Mouse (Mus musculus): ENCODE results near the gene Slc16a11. TPM values are rescaled to one million over a fixed set of nuclear protein-coding genes. Genes with fewer than 3 reads are reported as not detected.

The Slc16a11 gene
- polyA plus RNA-seq, 1 experiment from 2014 or later, result 3.6 TPM

DNA sequence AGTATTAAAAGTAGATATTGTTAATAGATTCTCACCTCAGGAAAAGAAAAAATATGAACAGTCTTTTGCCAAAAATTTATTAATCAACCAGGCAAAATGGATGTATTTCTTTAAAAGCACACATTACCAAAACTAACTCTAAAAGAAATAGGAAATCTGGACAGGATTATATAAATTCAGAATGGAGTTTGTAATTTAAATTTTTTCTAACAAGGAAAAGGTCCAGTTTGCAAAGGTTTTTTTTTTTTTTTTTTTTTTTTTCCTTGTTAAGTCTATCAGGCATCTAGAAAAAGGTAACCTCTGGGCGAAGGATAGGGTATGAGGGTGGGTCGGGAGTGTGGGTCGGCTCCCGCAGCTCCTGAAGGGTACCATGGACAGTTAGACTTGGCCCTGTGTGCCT lies 32.1 kb upstream of the Slc16a11 start:
- H3K9me3 ChIP-seq (ENCODE audit: control insufficient read depth), result no peaks in the 10 kb centered on the region
- no peak overlapping the region for H3K4me2 ChIP-seq (replicated peaks; ENCODE audit: low read depth)
- H3K27me3 ChIP-seq (replicated peaks; ENCODE audit: control insufficient read depth, insufficient read depth, low read length), result no peaks in the 10 kb centered on the region
- H3K4me1 ChIP-seq (replicated peaks; ENCODE audit: control insufficient read depth, insufficient read depth, low read length), result no peaks in the 10 kb centered on the region
- no peak for TF ChIP-seq CTCF (IDR thresholded peaks at IDR 0.05; ENCODE audit: low read depth)
- no peak overlapping the region for H3K9ac ChIP-seq (ENCODE audit: low read depth, low read length)
- H3K36me3 ChIP-seq (ENCODE audit: control insufficient read depth, insufficient read depth), result no peaks in the 10 kb centered on the region
- no peak for ATAC-seq
- 98% methylated on average over 4 of the region's 4 CpGs for WGBS
- H3K27ac ChIP-seq (ENCODE audit: low read depth, low read length), result no peak overlapping the region
- H3K4me3 ChIP-seq (ENCODE audit: low read depth, low read length), result no peak overlapping the region

DNA sequence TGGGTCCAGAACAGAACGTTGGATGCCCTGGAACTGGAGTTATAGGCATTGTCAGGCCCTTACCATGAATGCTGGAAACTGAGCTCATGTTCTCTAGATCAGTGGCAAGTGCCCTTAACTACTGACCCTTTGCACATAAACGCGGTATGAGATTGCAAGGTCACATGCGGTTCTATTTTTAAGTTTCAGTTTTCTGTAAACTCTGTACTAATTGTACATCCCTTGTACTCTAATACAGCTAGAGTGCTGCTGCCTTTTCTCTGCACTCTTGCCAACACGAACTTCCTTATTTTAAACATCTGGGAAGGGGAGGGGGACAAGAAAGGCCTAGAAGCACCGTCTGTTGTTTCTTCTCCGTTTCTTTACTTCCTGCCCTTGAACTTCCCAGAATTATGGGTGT lies 27.4 kb upstream of the Slc16a11 start:
- Histone ChIP-seq H3K9ac (ENCODE audit: low read depth, low read length) (no peak overlapping the region), H3K4me1 (replicated peaks; ENCODE audit: control insufficient read depth, insufficient read depth, low read length) (no peaks in the 10 kb centered on the region), H3K9me3 (ENCODE audit: control insufficient read depth) (no peaks in the 10 kb centered on the region), H3K27me3 (replicated peaks; ENCODE audit: control insufficient read depth, insufficient read depth, low read length) (no peaks in the 10 kb centered on the region), H3K4me3 (ENCODE audit: low read depth, low read length) (no peak overlapping the region), H3K4me2 (replicated peaks; ENCODE audit: low read depth) (no peak overlapping the region), H3K36me3 (ENCODE audit: control insufficient read depth, insufficient read depth) (no peaks in the 10 kb centered on the region), H3K27ac (ENCODE audit: low read depth, low read length) (no peak overlapping the region)
- WGBS, result 50% methylated on average over 7 of the region's 7 CpGs
- TF ChIP-seq CTCF (IDR thresholded peaks at IDR 0.05; ENCODE audit: low read depth), result no peak
- no peak for ATAC-seq

DNA sequence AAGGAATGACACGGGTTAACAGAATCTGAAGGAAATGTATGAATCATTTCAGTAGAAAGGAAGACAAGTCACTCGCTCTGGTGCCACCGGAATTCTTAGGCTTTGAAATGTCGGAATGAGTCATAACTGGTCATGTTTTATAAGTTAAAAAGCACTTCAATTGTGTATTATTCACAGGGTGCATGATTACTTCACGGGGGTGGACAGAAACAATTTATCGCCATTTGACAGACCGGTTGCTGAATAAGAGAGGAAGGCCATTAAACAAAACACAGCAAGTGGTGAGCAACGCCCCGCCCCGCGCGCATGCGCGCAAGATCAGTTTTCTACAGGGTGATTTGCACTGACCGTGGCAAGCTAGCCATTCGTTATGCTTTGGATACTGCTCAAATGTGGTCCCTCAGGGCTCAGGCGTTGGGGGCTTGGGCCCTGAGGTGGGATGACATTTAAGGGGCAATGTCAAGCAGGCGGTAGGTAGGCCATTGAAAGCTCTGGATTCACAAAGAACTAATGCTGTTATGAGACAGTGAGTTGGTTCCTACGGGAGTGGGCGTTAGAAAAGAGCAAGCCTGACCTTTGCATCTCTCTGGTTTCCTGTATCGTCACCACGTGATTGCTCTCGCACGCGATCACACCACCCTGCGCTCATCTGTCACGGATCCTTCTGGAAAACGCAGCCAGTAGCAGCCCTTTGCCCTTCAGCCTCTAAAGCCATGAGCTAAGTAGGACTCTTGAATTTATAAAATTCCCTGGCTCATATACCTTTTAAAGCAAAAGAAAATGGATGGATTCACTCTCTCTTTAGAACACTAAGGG lies 23.0 kb upstream of the Slc16a11 start:
- 84% methylated on average over 28 of the region's 28 CpGs for WGBS
- Histone ChIP-seq H3K4me2 (replicated peaks; ENCODE audit: low read depth) (no peak overlapping the region), H3K4me1 (replicated peaks; ENCODE audit: control insufficient read depth, insufficient read depth, low read length) (no peaks in the 10 kb centered on the region), H3K27me3 (replicated peaks; ENCODE audit: control insufficient read depth, insufficient read depth, low read length) (no peaks in the 10 kb centered on the region), H3K9me3 (ENCODE audit: control insufficient read depth) (no peaks in the 10 kb centered on the region), H3K36me3 (ENCODE audit: control insufficient read depth, insufficient read depth) (no peaks in the 10 kb centered on the region), H3K4me3 (ENCODE audit: low read depth, low read length) (no peak overlapping the region), H3K9ac (ENCODE audit: low read depth, low read length) (no peak overlapping the region), H3K27ac (ENCODE audit: low read depth, low read length) (no peak overlapping the region)
- ATAC-seq, result no peak
- TF ChIP-seq CTCF (IDR thresholded peaks at IDR 0.05; ENCODE audit: low read depth), result no peak

DNA sequence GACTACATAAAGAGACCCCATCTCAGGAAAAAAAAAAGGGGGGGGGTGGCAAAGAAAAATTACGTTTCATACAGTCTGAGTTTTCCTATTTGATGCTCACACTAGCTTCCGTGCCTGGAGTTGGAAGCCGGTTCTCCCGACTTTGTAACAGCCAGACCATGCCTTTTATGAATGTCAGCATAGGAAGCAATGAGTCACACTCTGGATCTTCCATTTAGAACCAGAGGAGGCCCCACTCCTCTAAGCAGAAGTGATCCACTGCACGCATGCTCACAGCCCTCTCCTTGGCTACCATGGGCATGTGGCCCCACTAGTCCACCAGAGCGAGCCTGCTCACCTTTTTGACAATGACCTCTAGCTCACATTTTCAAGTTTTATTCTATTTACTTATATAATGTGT lies 21.4 kb upstream of the Slc16a11 start:
- Histone ChIP-seq H3K27me3 (replicated peaks; ENCODE audit: control insufficient read depth, insufficient read depth, low read length) (no peaks in the 10 kb centered on the region), H3K36me3 (ENCODE audit: control insufficient read depth, insufficient read depth) (no peaks in the 10 kb centered on the region), H3K4me3 (ENCODE audit: low read depth, low read length) (no peak overlapping the region), H3K27ac (ENCODE audit: low read depth, low read length) (no peak overlapping the region), H3K9me3 (ENCODE audit: control insufficient read depth) (no peaks in the 10 kb centered on the region), H3K9ac (ENCODE audit: low read depth, low read length) (no peak overlapping the region), H3K4me2 (replicated peaks; ENCODE audit: low read depth) (no peak overlapping the region), H3K4me1 (replicated peaks; ENCODE audit: control insufficient read depth, insufficient read depth, low read length) (no peaks in the 10 kb centered on the region)
- TF ChIP-seq CTCF (IDR thresholded peaks at IDR 0.05; ENCODE audit: low read depth), result no peak
- 69% methylated on average over 6 of the region's 6 CpGs for WGBS
- ATAC-seq, result no peak

DNA sequence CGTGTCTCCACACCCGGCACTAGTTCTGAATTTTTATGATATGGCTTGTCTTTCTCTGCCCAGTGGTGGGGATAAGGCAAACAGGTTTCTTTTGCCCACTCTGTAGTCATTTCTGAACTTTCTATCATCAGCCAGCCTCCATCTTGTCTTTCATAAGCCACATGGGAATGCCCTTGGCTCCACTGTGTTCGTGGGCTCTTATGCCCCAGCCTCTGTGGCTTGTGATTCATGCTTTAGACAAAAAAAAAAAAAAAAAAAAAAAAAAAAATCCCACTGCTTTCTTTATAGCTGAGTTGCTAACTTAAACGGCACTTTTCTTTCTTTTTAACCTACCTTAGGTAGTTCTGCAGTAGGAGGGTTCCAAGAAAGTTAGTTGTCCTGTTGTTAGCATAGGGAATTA lies 20.4 kb upstream of the Slc16a11 start:
- H3K27ac ChIP-seq (ENCODE audit: low read depth, low read length), result no peak overlapping the region
- H3K4me2 ChIP-seq (replicated peaks; ENCODE audit: low read depth), result no peak overlapping the region
- no peaks in the 10 kb centered on the region for H3K4me1 ChIP-seq (replicated peaks; ENCODE audit: control insufficient read depth, insufficient read depth, low read length)
- no peak for TF ChIP-seq CTCF (IDR thresholded peaks at IDR 0.05; ENCODE audit: low read depth)
- H3K9me3 ChIP-seq (ENCODE audit: control insufficient read depth), result no peaks in the 10 kb centered on the region
- H3K27me3 ChIP-seq (replicated peaks; ENCODE audit: control insufficient read depth, insufficient read depth, low read length), result no peaks in the 10 kb centered on the region
- 71% methylated on average over 4 of the region's 4 CpGs for WGBS
- no peaks in the 10 kb centered on the region for H3K36me3 ChIP-seq (ENCODE audit: control insufficient read depth, insufficient read depth)
- H3K9ac ChIP-seq (ENCODE audit: low read depth, low read length), result no peak overlapping the region
- H3K4me3 ChIP-seq (ENCODE audit: low read depth, low read length), result no peak overlapping the region
- no peak for ATAC-seq

DNA sequence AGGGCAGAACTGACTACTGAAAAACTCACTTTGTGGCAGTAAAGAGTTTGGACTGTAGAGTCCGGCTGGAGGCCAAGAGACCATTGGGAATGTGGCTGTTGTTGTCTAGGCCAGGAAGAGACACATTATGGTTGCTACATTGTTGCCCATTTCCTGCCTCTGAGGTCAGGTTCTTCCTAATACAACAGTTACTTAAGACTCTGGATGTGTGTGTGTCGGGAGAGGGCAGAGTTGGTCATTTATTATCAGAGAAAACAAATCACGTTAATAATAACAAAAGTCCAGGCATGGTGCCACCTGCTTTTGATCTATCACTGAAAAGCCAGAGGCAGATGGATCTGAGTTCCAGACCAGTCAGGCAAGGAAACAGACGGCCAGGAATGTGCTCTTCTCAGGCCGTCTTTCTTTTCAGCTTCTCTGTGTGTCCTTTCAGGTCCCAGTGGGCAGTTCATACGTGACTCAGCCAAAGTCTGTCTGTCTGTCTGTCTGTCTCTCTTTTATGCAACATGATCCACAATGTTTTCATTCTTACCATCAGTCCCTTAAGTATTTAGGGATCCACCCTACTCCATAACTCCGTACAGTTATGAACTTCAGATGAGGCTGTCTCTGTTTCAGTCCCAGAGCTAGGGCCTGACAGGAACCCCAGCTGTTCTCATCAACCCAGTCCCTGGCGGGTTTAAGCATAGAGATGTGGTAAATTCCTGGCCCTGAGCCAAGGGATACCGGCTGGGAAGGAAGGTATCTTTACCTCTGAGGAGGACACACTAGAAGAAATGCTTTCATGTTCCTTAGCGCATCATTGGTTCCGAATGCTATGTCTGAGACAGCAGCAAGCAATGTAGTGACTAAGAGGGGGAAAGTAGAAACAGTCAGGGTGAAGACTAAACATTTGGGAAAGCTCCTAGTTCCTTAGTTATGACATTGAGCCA lies 18.9 kb upstream of the Slc16a11 start:
- no peak overlapping the region for H3K4me3 ChIP-seq (ENCODE audit: low read depth, low read length)

More for the DNA sequence above, 18.9 kb upstream of the Slc16a11 start:
- H3K9me3 ChIP-seq (ENCODE audit: control insufficient read depth), result no peaks in the 10 kb centered on the region
- no peak overlapping the region for H3K9ac ChIP-seq (ENCODE audit: low read depth, low read length)
- no peak for TF ChIP-seq CTCF (IDR thresholded peaks at IDR 0.05; ENCODE audit: low read depth)
- H3K4me2 ChIP-seq (replicated peaks; ENCODE audit: low read depth), result no peak overlapping the region
- H3K27me3 ChIP-seq (replicated peaks; ENCODE audit: control insufficient read depth, insufficient read depth, low read length), result no peaks in the 10 kb centered on the region
- WGBS, result 46% methylated on average over 11 of the region's 11 CpGs
- no peaks in the 10 kb centered on the region for H3K4me1 ChIP-seq (replicated peaks; ENCODE audit: control insufficient read depth, insufficient read depth, low read length)
- H3K36me3 ChIP-seq (ENCODE audit: control insufficient read depth, insufficient read depth), result no peaks in the 10 kb centered on the region
- ATAC-seq, result no peak
- no peak overlapping the region for H3K27ac ChIP-seq (ENCODE audit: low read depth, low read length)
